Mouse (Mus musculus) olfactory bulb, adult 2 months (tissue): ENCODE measurements around the gene Rin2.

ENCODE experiments used
- CTCF ChIP-seq: fragments of 200-500 bp; IDR thresholded peaks from 2 replicates; pipeline ENCODE4 v1.5.1; 2012; ENCODE audit warnings: low read depth, mild to moderate bottlenecking, low read length, moderate library complexity; ENCODE audit not compliant: insufficient read depth
- POLR2A ChIP-seq: fragments of 200-500 bp; IDR thresholded peaks from 2 replicates; pipeline ENCODE4 v1.6.1; 2012; ENCODE audit warnings: mild to moderate bottlenecking, low read depth, low read length, moderate library complexity; ENCODE audit not compliant: insufficient read depth

GRCm38 (mm10) chr2:145822013-145822782 is 147.2 kb downstream of the Rin2 start:
- no peak for TF ChIP-seq POLR2A
- no peak for TF ChIP-seq CTCF
